Mouse (Mus musculus) forebrain, embryonic 16.5 days (tissue): ENCODE results near the gene Rhox13. TPM values are rescaled to one million over a fixed set of nuclear protein-coding genes. Genes with fewer than 3 reads are reported as not detected.

ENCODE experiments used
- ATAC-seq: fragments of 200-750 bp; cut with Nextera tagmentation; 2 replicates; pipeline ENCODE4 v1.8.0; 2017; ENCODE audit warnings: mild to moderate bottlenecking, moderate library complexity
- H3K27ac ChIP-seq: fragments of 300-500 bp; sonication (generic); 2 replicates; pipeline ENCODE4 v1.5.1; 2014; ENCODE audit warnings: low read length, control low read depth
- H3K27me3 ChIP-seq: fragments of 300-500 bp; sonication (generic); replicated peaks from 2 replicates; pipeline ENCODE4 v1.6.1; 2014; ENCODE audit warnings: low read length; ENCODE audit not compliant: control insufficient read depth, insufficient read depth
- H3K36me3 ChIP-seq: fragments of 300-500 bp; sonication (generic); 2 replicates; pipeline ENCODE4 v1.6.1; 2014; ENCODE audit not compliant: control insufficient read depth, insufficient read depth
- H3K4me1 ChIP-seq: fragments of 300-500 bp; sonication (generic); replicated peaks from 2 replicates; pipeline ENCODE4 v1.6.1; 2014; ENCODE audit warnings: low read length; ENCODE audit not compliant: control insufficient read depth, insufficient read depth
- H3K4me2 ChIP-seq: fragments of 300-500 bp; sonication (generic); 2 replicates; pipeline ENCODE4 v1.6.1; 2014; ENCODE audit warnings: mild to moderate bottlenecking, low read length, control low read depth
- H3K4me3 ChIP-seq: fragments of 300-500 bp; sonication (generic); replicated peaks from 2 replicates; pipeline ENCODE4 v1.5.1; 2014; ENCODE audit warnings: mild to moderate bottlenecking, low read length, control low read depth
- H3K9ac ChIP-seq: fragments of 300-500 bp; sonication (generic); replicated peaks from 2 replicates; pipeline ENCODE4 v1.6.1; 2014; ENCODE audit warnings: low read depth, low read length, control low read depth
- H3K9me3 ChIP-seq: fragments of 300-500 bp; sonication (generic); 2 replicates; pipeline ENCODE4 v1.6.1; 2016; ENCODE audit warnings: low read length; ENCODE audit not compliant: control insufficient read depth
- WGBS: fragments of 180-500 bp; shearing (Covaris S2); extraction: QIAGEN DNeasy Blood & Tissue Kit; methylation state at CpG from one replicate; pipeline ENCODE4 v1.1.7; 2014; 5-methylcytosine and 5-hydroxymethylcytosine counted together
- polyA plus RNA-seq: library from polyadenylated mRNA; unstranded; fragments of >200 nt; fragmentation: Nextera tagmentation; extraction: Ambion mirVana; gene quantifications from 2 replicates; pipeline ENCODE4 v1.2.1, GENCODE M21; 2015

Rhox13 gene
- polyA plus RNA-seq, result not detected in 2 replicates

GRCm38 (mm10) chrX:38120982-38121381, at the start of gene Rhox13:
TSS of gene Rhox13 (plus strand) at chrX:38121219.
- no peak for ATAC-seq
- Histone ChIP-seq H3K27ac (no peak within 1 kb of the TSS), H3K9ac (no peak within 1 kb of the TSS), H3K27me3 (no peaks in the 10 kb centered on the region), H3K4me2 (no peak within 1 kb of the TSS), H3K4me1 (no peaks in the 10 kb centered on the region), H3K36me3 (no peaks in the 10 kb centered on the region), H3K4me3 (no peak within 1 kb of the TSS), H3K9me3 (0 out of 2 replicates have a peak, but pooled peaks cover 2% of the 10 kb centered on the region)
- WGBS, result 98% methylated on average over 20 of the region's 20 CpGs

DNA sequence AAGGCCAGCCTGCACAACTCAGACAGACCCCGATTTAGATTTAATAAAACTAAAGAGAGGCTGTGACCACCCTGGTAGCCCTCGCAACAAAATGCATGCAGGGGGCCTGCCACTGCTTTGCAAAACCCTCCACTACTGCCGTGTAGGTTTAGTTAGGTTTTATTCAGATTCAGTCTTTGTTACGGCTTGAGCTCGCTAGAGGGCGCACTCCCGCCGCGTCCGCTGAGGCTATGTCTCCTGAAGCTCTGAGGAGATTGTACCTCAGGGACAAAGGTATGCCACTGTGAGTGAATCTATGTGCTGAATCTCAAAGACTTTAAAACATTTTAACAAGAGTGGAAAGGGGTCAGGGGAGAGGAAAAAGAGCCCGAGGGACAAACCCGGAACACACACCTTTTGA, 36.8 kb upstream of the Rhox13 start:
- peak; percentile 57; the same call in 1 of the 2 replicates for ATAC-seq
- Histone ChIP-seq H3K36me3 (no peaks in the 10 kb centered on the region), H3K4me1 (no peaks in the 10 kb centered on the region), H3K4me3 (no peak overlapping the region), H3K9ac (no peak overlapping the region), H3K27ac (no peak overlapping the region), H3K4me2 (no peak overlapping the region), H3K27me3 (no peaks in the 10 kb centered on the region), H3K9me3 (no peaks in the 10 kb centered on the region)
- WGBS, result 27% methylated on average over 12 of the region's 12 CpGs

DNA sequence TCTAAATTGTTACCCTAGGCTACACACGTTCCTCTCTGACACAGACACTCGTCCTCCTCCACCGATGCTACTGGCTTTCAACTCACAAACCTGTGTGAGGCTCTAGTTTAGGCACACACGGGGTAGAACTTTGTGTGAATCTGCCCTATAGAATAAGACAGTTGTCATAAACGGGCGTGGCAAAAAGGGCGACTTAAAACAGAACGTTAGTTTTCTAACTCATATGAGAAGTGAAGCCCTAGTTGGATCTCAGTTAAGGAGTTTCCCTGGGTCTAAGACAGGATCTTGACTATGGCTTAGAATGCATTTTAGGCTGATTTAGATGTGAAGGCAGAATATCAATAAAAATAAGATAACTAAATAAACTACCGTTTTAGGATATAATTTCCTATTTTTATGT, 36.0 kb upstream of the Rhox13 start, which contains the start of gene Rhox11:
Rhox11 (minus strand) TSS at position 101 of the 400 bp plus-strand sequence.
- no peak for ATAC-seq
- no peaks in the 10 kb centered on the region for H3K36me3 ChIP-seq
- H3K27ac ChIP-seq, result no peak within 1 kb of the TSS
- no peaks in the 10 kb centered on the region for H3K27me3 ChIP-seq
- no peak within 1 kb of the TSS for H3K4me3 ChIP-seq
- H3K4me2 ChIP-seq, result no peak within 1 kb of the TSS
- H3K9me3 ChIP-seq, result no peaks in the 10 kb centered on the region
- H3K4me1 ChIP-seq, result no peaks in the 10 kb centered on the region
- H3K9ac ChIP-seq, result no peak within 1 kb of the TSS
- WGBS, result 90% methylated on average over 9 of the region's 9 CpGs

GRCm38 (mm10) chrX:38110807-38111206, 10.2 kb upstream of the Rhox13 start, which contains the start of gene Rhox12:
TSS of gene Rhox12 (minus strand) at chrX:38110907.
- H3K4me3 ChIP-seq, result no peak within 1 kb of the TSS
- no peaks in the 10 kb centered on the region for H3K27me3 ChIP-seq
- H3K9ac ChIP-seq, result no peak within 1 kb of the TSS
- H3K27ac ChIP-seq, result no peak within 1 kb of the TSS
- ATAC-seq, result no peak
- WGBS, result 78% methylated on average over 4 of the region's 4 CpGs
- H3K36me3 ChIP-seq, result no peaks in the 10 kb centered on the region
- H3K9me3 ChIP-seq, result no peaks in the 10 kb centered on the region
- no peak within 1 kb of the TSS for H3K4me2 ChIP-seq
- H3K4me1 ChIP-seq, result no peaks in the 10 kb centered on the region

GRCm38 (mm10) chrX:38121478-38121877, 459 bp downstream of the Rhox13 start:
- WGBS, result 90% methylated on average over 34 of the region's 34 CpGs
- H3K4me3 ChIP-seq, result no peak overlapping the region
- H3K27me3 ChIP-seq, result no peaks in the 10 kb centered on the region
- 0 out of 2 replicates have a peak, but pooled peaks cover 2% of the 10 kb centered on the region for H3K9me3 ChIP-seq
- no peaks in the 10 kb centered on the region for H3K4me1 ChIP-seq
- H3K27ac ChIP-seq, result no peak overlapping the region
- H3K9ac ChIP-seq, result no peak overlapping the region
- no peak for ATAC-seq
- H3K4me2 ChIP-seq, result no peak overlapping the region
- H3K36me3 ChIP-seq, result no peaks in the 10 kb centered on the region

DNA sequence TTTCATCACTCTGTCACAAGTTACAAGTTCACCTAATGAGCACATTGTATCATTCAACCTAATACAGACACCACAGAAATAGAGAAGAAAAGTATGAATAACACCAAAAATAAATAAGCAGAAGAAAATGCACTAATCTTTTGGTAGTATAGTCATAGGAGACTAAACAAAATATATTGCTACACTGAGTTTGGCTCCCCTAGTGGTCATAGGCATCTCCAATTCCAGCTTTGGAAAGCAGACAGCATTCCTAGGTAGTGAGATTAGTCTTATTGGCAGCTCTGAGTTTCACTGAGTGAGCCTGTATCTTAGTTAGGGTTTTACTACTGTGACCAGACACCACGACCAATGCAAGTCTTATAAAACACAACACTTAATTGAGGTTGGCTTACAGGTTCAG, 38.1 kb downstream of the Rhox13 start:
- WGBS, result 74% methylated on average over 1 of the region's 1 CpGs
- H3K27me3 ChIP-seq, result no peaks in the 10 kb centered on the region
- ATAC-seq, result no peak
- no peak overlapping the region for H3K4me2 ChIP-seq
- H3K9ac ChIP-seq, result no peak overlapping the region
- H3K4me3 ChIP-seq, result no peak overlapping the region
- H3K9me3 ChIP-seq, result no peaks in the 10 kb centered on the region
- no peaks in the 10 kb centered on the region for H3K36me3 ChIP-seq
- H3K4me1 ChIP-seq, result no peaks in the 10 kb centered on the region
- no peak overlapping the region for H3K27ac ChIP-seq

- no peak overlapping the region for H3K4me3 ChIP-seq
- H3K9ac ChIP-seq, result no peak overlapping the region
- H3K4me1 ChIP-seq, result no peaks in the 10 kb centered on the region
- no peak overlapping the region for H3K27ac ChIP-seq
- H3K4me2 ChIP-seq, result no peak overlapping the region
- no peak for ATAC-seq
- WGBS, result 92% methylated on average over 3 of the region's 3 CpGs
- no peaks in the 10 kb centered on the region for H3K9me3 ChIP-seq
- H3K36me3 ChIP-seq, result no peaks in the 10 kb centered on the region
- H3K27me3 ChIP-seq, result no peaks in the 10 kb centered on the region
Measured at GRCm38 (mm10) chrX:38165315-38165714, 44.3 kb downstream of the Rhox13 start.

GRCm38 (mm10) chrX:38166064-38166463, 45.0 kb downstream of the Rhox13 start:
- Histone ChIP-seq H3K4me3 (no peak overlapping the region), H3K36me3 (no peaks in the 10 kb centered on the region), H3K9ac (no peak overlapping the region), H3K4me2 (no peak overlapping the region), H3K9me3 (no peaks in the 10 kb centered on the region), H3K4me1 (no peaks in the 10 kb centered on the region), H3K27ac (no peak overlapping the region), H3K27me3 (no peaks in the 10 kb centered on the region)
- WGBS, result 84% methylated on average over 9 of the region's 9 CpGs
- ATAC-seq, result no peak

GRCm38 (mm10) chrX:38166592-38166991, 45.6 kb downstream of the Rhox13 start:
- no peak overlapping the region for H3K4me3 ChIP-seq
- no peaks in the 10 kb centered on the region for H3K36me3 ChIP-seq
- no peaks in the 10 kb centered on the region for H3K27me3 ChIP-seq
- no peaks in the 10 kb centered on the region for H3K4me1 ChIP-seq
- ATAC-seq, result no peak
- no peak overlapping the region for H3K9ac ChIP-seq
- H3K4me2 ChIP-seq, result no peak overlapping the region
- H3K9me3 ChIP-seq, result no peaks in the 10 kb centered on the region
- WGBS, result 79% methylated on average over 4 of the region's 4 CpGs
- H3K27ac ChIP-seq, result no peak overlapping the region
